ENCODE assay signal across 13 mouse cellular contexts in the genomic region with DNA sequence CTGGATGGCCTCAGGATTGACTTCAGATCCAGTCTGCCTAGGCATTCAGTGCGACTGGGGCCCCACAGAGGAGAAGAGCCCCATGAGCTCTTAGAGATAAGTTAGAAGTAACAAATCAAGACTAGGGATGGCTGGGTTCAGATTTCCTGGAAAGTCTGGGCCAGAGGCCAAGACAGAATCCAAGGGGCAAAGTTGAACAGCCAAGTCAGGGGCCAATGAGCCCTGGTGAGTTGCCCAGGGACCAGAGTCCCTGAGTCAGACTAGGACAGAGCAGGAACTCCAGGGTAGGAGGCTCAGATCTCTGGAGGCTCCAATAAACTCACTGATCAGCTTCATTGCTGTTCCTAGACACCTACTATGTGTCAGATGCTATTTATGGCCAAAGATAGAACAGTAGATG.
DNase-seq lines count a peak whose midpoint lies in the region; ATAC-seq lines count a peak whose summit lies in the region.
"Had no signal": no experiment of that assay in that cellular context is flagged by ENCODE, and none has a peak within 500 bp of the region (broad histone marks: within the 10 kb centered on the region; RNA-seq: fewer than 3 reads in every experiment).

No protein-coding gene starts in this region.

- H3K4me2 ChIP-seq in intestine, embryonic 16.5 days (ENCODE audit: low read depth, low read length) = no peak overlapping the region
- H3K4me2 ChIP-seq in hindbrain, embryonic 13.5 days = no peak overlapping the region
- H3K4me2 ChIP-seq: forebrain, embryonic 12.5 days; heart, embryonic 15.5 days; limb, embryonic 15.5 days had no signal

- no peaks in the 10 kb centered on the region for H3K36me3 ChIP-seq in intestine, embryonic 16.5 days (ENCODE audit: control insufficient read depth, insufficient read depth, low read length)
- H3K36me3 ChIP-seq in hindbrain, embryonic 13.5 days = no peaks in the 10 kb centered on the region
- H3K36me3 ChIP-seq: forebrain, embryonic 12.5 days; heart, embryonic 15.5 days; limb, embryonic 15.5 days had no signal

- no peaks in the 10 kb centered on the region for H3K9me3 ChIP-seq in intestine, embryonic 16.5 days (ENCODE audit: control insufficient read depth, low read length)
- H3K9me3 ChIP-seq in hindbrain, embryonic 13.5 days = no peaks in the 10 kb centered on the region
- H3K9me3 ChIP-seq: forebrain, embryonic 12.5 days; heart, embryonic 15.5 days; limb, embryonic 15.5 days had no signal

- peak overlapping the region; percentile 78 for H3K27ac ChIP-seq in intestine, embryonic 16.5 days (ENCODE audit: low read length)
- H3K27ac ChIP-seq in hindbrain, embryonic 13.5 days = no peak overlapping the region
- H3K27ac ChIP-seq: forebrain, embryonic 12.5 days; heart, embryonic 15.5 days; limb, embryonic 15.5 days had no signal

- WGBS in intestine, embryonic 16.5 days = 29% methylated on average over 1 of the region's 1 CpGs
- 75% methylated on average over 1 of the region's 1 CpGs for WGBS in hindbrain, embryonic 13.5 days

- no peaks in the 10 kb centered on the region for H3K27me3 ChIP-seq in intestine, embryonic 16.5 days (replicated peaks; ENCODE audit: control insufficient read depth, insufficient read depth, low read length)
- no peaks in the 10 kb centered on the region for H3K27me3 ChIP-seq in hindbrain, embryonic 13.5 days
- H3K27me3 ChIP-seq: heart, embryonic 15.5 days had no signal

- H3K4me1 ChIP-seq in intestine, embryonic 16.5 days (ENCODE audit: control insufficient read depth, insufficient read depth, low read length) = 0 out of 2 replicates have a peak, but pooled peaks cover 6% of the 10 kb centered on the region
- peaks cover 14% of the 10 kb centered on the region for H3K4me1 ChIP-seq in hindbrain, embryonic 13.5 days (replicated peaks)

- peak; percentile 88 for ATAC-seq in intestine, embryonic 16.5 days
- no peak for ATAC-seq in hindbrain, embryonic 13.5 days (ENCODE audit: low FRiP score)

- H3K9ac ChIP-seq in intestine, embryonic 16.5 days (ENCODE audit: low read depth, low read length) = no peak overlapping the region
- H3K9ac ChIP-seq in hindbrain, embryonic 13.5 days = no peak overlapping the region
- H3K9ac ChIP-seq: forebrain, embryonic 12.5 days; heart, embryonic 15.5 days; limb, embryonic 15.5 days had no signal

- H3K4me3 ChIP-seq in intestine, embryonic 16.5 days (ENCODE audit: low read length) = no peak overlapping the region
- H3K4me3 ChIP-seq in hindbrain, embryonic 13.5 days = no peak overlapping the region
- H3K4me3 ChIP-seq: forebrain, embryonic 12.5 days; heart, embryonic 15.5 days; limb, embryonic 15.5 days had no signal

- DNase-seq in ovary, postnatal 36 days (ENCODE audit: low spot score) = peak; percentile 18
- no peak for DNase-seq in ovary, postnatal 10 days (ENCODE audit: low spot score)
- DNase-seq in kidney, postnatal 10 days = peak; percentile 84
- peak; percentile 71 for DNase-seq in yolk sac, embryonic 10.5 days (ENCODE audit: low spot score)
- no peak for DNase-seq in heart, postnatal 36 days
- no peak for DNase-seq in T-cell, adult 2 months (ENCODE audit: low spot score)
- DNase-seq: cerebellum, adult 8-10 months; thymus, postnatal 36 days had no signal

- intact Hi-C loops in heart, postnatal 36 days (cut with DNase I) = no loop called here

Comparison
In these comparisons a context has a peak if more than half of its experiments do, and no peak if none do; other contexts are left out.
1. DNase-seq: peak in ovary, postnatal 36 days (single experiment), kidney, postnatal 10 days (single experiment) and yolk sac, embryonic 10.5 days (single experiment); none in ovary, postnatal 10 days (single experiment), heart, postnatal 36 days (0 of 2) and T-cell, adult 2 months (single experiment).